Mouse (Mus musculus) embryonic facial prominence, embryonic 12.5 days (tissue): ENCODE results near the gene Mcrip2. TPM values are rescaled to one million over a fixed set of nuclear protein-coding genes. Genes with fewer than 3 reads are reported as not detected.

Experiments
- ATAC-seq: fragments of 200-750 bp; cut with Nextera tagmentation; 2 replicates; pipeline ENCODE4 v1.8.0; 2017; ENCODE audit not compliant: insufficient number of reproducible peaks, insufficient read depth, low FRiP score, low TSS enrichment
- H3K27ac ChIP-seq: fragments of 300-500 bp; sonication (generic); 2 replicates; pipeline ENCODE4 v1.5.1; 2016; ENCODE audit warnings: mild to moderate bottlenecking
- H3K27me3 ChIP-seq: fragments of 300-500 bp; sonication (generic); 2 replicates; pipeline ENCODE4 v1.6.1; 2016; ENCODE audit warnings: mild to moderate bottlenecking, moderate library complexity
- H3K36me3 ChIP-seq: fragments of 300-500 bp; sonication (generic); 2 replicates; pipeline ENCODE4 v1.6.1; 2016; ENCODE audit warnings: mild to moderate bottlenecking
- H3K4me1 ChIP-seq: fragments of 300-500 bp; sonication (generic); 2 replicates; pipeline ENCODE4 v1.6.1; 2016
- H3K4me2 ChIP-seq: fragments of 300-500 bp; sonication (generic); replicated peaks from 2 replicates; pipeline ENCODE4 v1.6.1; 2016; ENCODE audit warnings: mild to moderate bottlenecking, moderate library complexity
- H3K4me3 ChIP-seq: fragments of 300-500 bp; sonication (generic); 2 replicates; pipeline ENCODE4 v1.5.1; 2016; ENCODE audit warnings: mild to moderate bottlenecking
- H3K9ac ChIP-seq: fragments of 300-500 bp; sonication (generic); 2 replicates; pipeline ENCODE4 v1.6.1; 2016; ENCODE audit warnings: mild to moderate bottlenecking, moderate library complexity
- H3K9me3 ChIP-seq: fragments of 300-500 bp; sonication (generic); 2 replicates; pipeline ENCODE4 v1.6.1; 2016; ENCODE audit warnings: mild to moderate bottlenecking, moderate library complexity
- WGBS: fragments of 180-500 bp; shearing (Covaris S2); methylation state at CpG from one replicate; pipeline ENCODE4 v1.1.7; 2016; 5-methylcytosine and 5-hydroxymethylcytosine counted together
- polyA plus RNA-seq: library from polyadenylated mRNA; unstranded; fragments of >200 nt; fragmentation: Nextera tagmentation; extraction: Ambion mirVana; gene quantifications from 2 replicates; pipeline ENCODE4 v1.2.1, GENCODE M21; 2016

The Mcrip2 gene
- polyA plus RNA-seq, 1 experiment from 2014 or later, result 10.1 TPM

- H3K36me3 ChIP-seq, result peaks cover 59% of the 10 kb centered on the region
- no peak overlapping the region for H3K27ac ChIP-seq
- WGBS, result 88% methylated on average over 4 of the region's 4 CpGs
These were observed 29.7 kb downstream of the Mcrip2 start for GRCm38 (mm10) chr17:25838904-25839303.

GRCm38 (mm10) chr17:25837533-25837932 lies 31.0 kb downstream of the Mcrip2 start:
- no peak for ATAC-seq
- Histone ChIP-seq H3K27me3 (no peaks in the 10 kb centered on the region), H3K27ac (no peak overlapping the region), H3K4me2 (peak overlapping the region; percentile 79), H3K36me3 (peaks cover 58% of the 10 kb centered on the region), H3K9me3 (no peaks in the 10 kb centered on the region), H3K9ac (no peak overlapping the region), H3K4me3 (peak overlapping the region; percentile 36; the same call in 1 of the 2 replicates), H3K4me1 (peaks cover 43% of the 10 kb centered on the region)
- WGBS, result 53% methylated on average over 3 of the region's 3 CpGs

More at GRCm38 (mm10) chr17:25838904-25839303, 29.7 kb downstream of the Mcrip2 start:
- Histone ChIP-seq H3K27me3 (no peaks in the 10 kb centered on the region), H3K4me1 (peaks cover 50% of the 10 kb centered on the region), H3K4me2 (no peak overlapping the region), H3K9ac (no peak overlapping the region), H3K4me3 (no peak overlapping the region), H3K9me3 (no peaks in the 10 kb centered on the region)
- no peak for ATAC-seq

- Histone ChIP-seq H3K36me3 (peaks cover 53% of the 10 kb centered on the region), H3K27ac (no peak within 1 kb of the TSS), H3K27me3 (no peaks in the 10 kb centered on the region), H3K4me3 (peak within 1 kb of the TSS; percentile 36), H3K9me3 (no peaks in the 10 kb centered on the region), H3K4me1 (peaks cover 43% of the 10 kb centered on the region), H3K4me2 (peak within 1 kb of the TSS; percentile 79), H3K9ac (peak within 1 kb of the TSS; percentile 55)
- 2% methylated on average over 28 of the region's 29 CpGs for WGBS
- no peak for ATAC-seq
These were observed 31.5 kb downstream of the Mcrip2 start, which contains the start of gene Rhbdl1 for GRCm38 (mm10) chr17:25837076-25837410. Rhbdl1 (minus strand) TSS chr17:25837295.

GRCm38 (mm10) chr17:25836397-25837075 lies 32.0 kb downstream of the Mcrip2 start:
- Histone ChIP-seq H3K27me3 (no peaks in the 10 kb centered on the region), H3K4me1 (peaks cover 48% of the 10 kb centered on the region), H3K36me3 (peaks cover 50% of the 10 kb centered on the region), H3K4me3 (peak overlapping the region; percentile 36), H3K9ac (peak overlapping the region; percentile 55), H3K27ac (no peak overlapping the region), H3K9me3 (no peaks in the 10 kb centered on the region), H3K4me2 (peak overlapping the region; percentile 79)
- 21% methylated on average over 23 of the region's 23 CpGs for WGBS
- no peak for ATAC-seq

GRCm38 (mm10) chr17:25835816-25836215 lies 32.7 kb downstream of the Mcrip2 start:
- H3K27ac ChIP-seq, result no peak overlapping the region
- ATAC-seq, result no peak
- peaks cover 54% of the 10 kb centered on the region for H3K4me1 ChIP-seq
- no peak overlapping the region for H3K4me3 ChIP-seq
- WGBS, result 91% methylated on average over 16 of the region's 16 CpGs
- H3K9me3 ChIP-seq, result no peaks in the 10 kb centered on the region
- no peaks in the 10 kb centered on the region for H3K27me3 ChIP-seq
- H3K4me2 ChIP-seq, result peak overlapping the region; percentile 79; the same call in 1 of the 2 replicates
- 0 out of 2 replicates have a peak overlapping the region, but pooled peaks have one; percentile 55 for H3K9ac ChIP-seq
- H3K36me3 ChIP-seq, result peaks cover 50% of the 10 kb centered on the region

GRCm38 (mm10) chr17:25835301-25835700 lies 33.3 kb downstream of the Mcrip2 start:
- Histone ChIP-seq H3K4me1 (peaks cover 59% of the 10 kb centered on the region), H3K27ac (no peak overlapping the region), H3K4me3 (no peak overlapping the region), H3K9ac (no peak overlapping the region), H3K36me3 (peaks cover 50% of the 10 kb centered on the region), H3K4me2 (0 out of 2 replicates have a peak overlapping the region, but pooled peaks have one; percentile 79), H3K9me3 (no peaks in the 10 kb centered on the region), H3K27me3 (no peaks in the 10 kb centered on the region)
- no peak for ATAC-seq
- 96% methylated on average over 7 of the region's 7 CpGs for WGBS

GRCm38 (mm10) chr17:25834595-25835222 lies 33.9 kb downstream of the Mcrip2 start:
- no peak overlapping the region for H3K27ac ChIP-seq
- peaks cover 65% of the 10 kb centered on the region for H3K4me1 ChIP-seq
- WGBS, result 92% methylated on average over 12 of the region's 12 CpGs
- H3K9ac ChIP-seq, result peak overlapping the region; percentile 87
- H3K4me3 ChIP-seq, result peak overlapping the region; percentile 69
- ATAC-seq, result no peak
- H3K9me3 ChIP-seq, result no peaks in the 10 kb centered on the region
- H3K36me3 ChIP-seq, result peaks cover 49% of the 10 kb centered on the region
- H3K4me2 ChIP-seq, result peak overlapping the region; percentile 79
- H3K27me3 ChIP-seq, result no peaks in the 10 kb centered on the region

GRCm38 (mm10) chr17:25833961-25834594 lies 34.5 kb downstream of the Mcrip2 start:
- ATAC-seq, result no peak
- Histone ChIP-seq H3K36me3 (peaks cover 42% of the 10 kb centered on the region), H3K4me3 (peak overlapping the region; percentile 69), H3K27me3 (no peaks in the 10 kb centered on the region), H3K9me3 (no peaks in the 10 kb centered on the region), H3K9ac (peak overlapping the region; percentile 87), H3K27ac (peak overlapping the region; percentile 89), H3K4me1 (peaks cover 69% of the 10 kb centered on the region), H3K4me2 (peak overlapping the region; percentile 79)
- 39% methylated on average over 6 of the region's 6 CpGs for WGBS

GRCm38 (mm10) chr17:25833291-25833663 lies 35.3 kb downstream of the Mcrip2 start, which contains the start of gene Stub1:
Stub1 (minus strand) TSS chr17:25833404.
- Histone ChIP-seq H3K9ac (peak within 1 kb of the TSS; percentile 87), H3K27ac (peak within 1 kb of the TSS; percentile 89), H3K9me3 (no peaks in the 10 kb centered on the region), H3K4me1 (peaks cover 72% of the 10 kb centered on the region), H3K27me3 (no peaks in the 10 kb centered on the region), H3K4me2 (peak within 1 kb of the TSS; percentile 79), H3K36me3 (peaks cover 38% of the 10 kb centered on the region), H3K4me3 (peak within 1 kb of the TSS; percentile 69)
- ATAC-seq, result peak; percentile 24
- 0% methylated on average over 24 of the region's 24 CpGs for whole genome bisulfite sequencing

- ATAC-seq, result peak; percentile 82
- Histone ChIP-seq H3K4me3 (peak overlapping the region; percentile 69), H3K27ac (peak overlapping the region; percentile 89), H3K4me2 (peak overlapping the region; percentile 79), H3K4me1 (peaks cover 76% of the 10 kb centered on the region), H3K27me3 (no peaks in the 10 kb centered on the region), H3K9me3 (no peaks in the 10 kb centered on the region), H3K9ac (peak overlapping the region; percentile 87), H3K36me3 (peaks cover 38% of the 10 kb centered on the region)
- under 1% methylated on average over 77 of the region's 77 CpGs for WGBS
These were observed 35.9 kb downstream of the Mcrip2 start for GRCm38 (mm10) chr17:25832436-25833290.
